13 mouse cellular contexts compared by ENCODE assay signal in the genomic region with DNA sequence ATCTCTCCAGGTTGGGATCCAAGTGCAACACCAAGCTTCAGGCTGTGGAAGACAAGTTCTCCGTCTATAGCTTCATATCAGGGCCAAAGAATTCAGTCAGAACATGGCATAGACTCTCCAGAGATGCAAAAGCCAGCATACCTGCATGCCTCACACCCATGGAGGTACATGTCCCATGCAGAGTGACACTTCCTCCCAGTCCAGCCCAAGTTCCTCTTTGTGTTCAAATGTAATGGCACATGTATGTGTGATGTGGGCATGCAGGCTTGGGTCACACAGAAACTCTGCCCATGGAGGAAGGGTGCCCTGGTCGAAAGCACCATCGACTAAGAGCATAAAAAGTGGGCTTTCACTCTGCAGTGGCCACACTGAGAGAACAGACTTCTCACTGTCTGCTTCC. TPM values are rescaled to one million over a fixed set of nuclear protein-coding genes. Genes with fewer than 3 reads are reported as not detected.
"Had no signal": no experiment of that assay in that cellular context is flagged by ENCODE, and none has a peak within 500 bp of the region (broad histone marks: within the 10 kb centered on the region; RNA-seq: fewer than 3 reads in every experiment).

No protein-coding gene starts in this region.

- DNase-seq: kidney, adult 8-10 months; kidney, postnatal 36 days; layer of hippocampus, adult 9-11 months; layer of hippocampus, postnatal 36 days; lung, embryonic 14.5 days; lung, postnatal 10 days; thymus, postnatal 36 days had no signal

- ATAC-seq: liver, embryonic 12.5 days; midbrain, embryonic 13.5 days had no signal

RNA-seq across cellular contexts. Expression of a gene that starts 37.7 kb away (rescaled TPM):
- total RNA-seq: layer of hippocampus, adult 18-20 months; layer of hippocampus, postnatal 36 days; left cerebral cortex, adult 8-10 months; left cerebral cortex, postnatal 25 days; midbrain, postnatal 0 days had no signal
